In the genomic region with DNA sequence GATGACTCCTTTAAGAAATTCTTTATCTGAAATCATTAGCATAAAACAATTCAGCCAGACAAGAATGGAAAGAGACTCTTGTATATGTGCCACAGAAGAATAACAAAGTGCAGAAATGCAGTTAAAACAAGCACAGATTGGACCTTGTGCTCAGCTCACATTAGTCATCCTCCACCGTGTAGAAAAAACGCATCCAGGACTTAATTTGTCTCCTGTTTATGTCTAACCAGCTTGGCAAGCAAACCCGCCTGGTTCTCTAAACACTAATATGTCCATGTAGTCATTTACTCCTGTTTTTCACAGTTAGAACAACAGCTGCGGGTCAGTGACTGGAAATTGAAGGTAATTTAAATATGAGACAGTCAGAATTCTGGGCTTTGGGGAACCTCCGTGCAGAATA, we compare ENCODE assay signal across 14 mouse cellular contexts.
DNase-seq lines count a peak whose midpoint lies in the region.
"Had no signal": no experiment of that assay in that cellular context is flagged by ENCODE, and none has a peak within 500 bp of the region (broad histone marks: within the 10 kb centered on the region; RNA-seq: fewer than 3 reads in every experiment).

No protein-coding gene starts in this region.

- peak; percentile 41 for DNase-seq in heart, adult 11 months
- no peak for DNase-seq in heart, adult 8-10 months (ENCODE audit: low spot score)
- peak; percentile 8 for DNase-seq in right cerebral cortex, adult 18-20 months
- DNase-seq in right cerebral cortex, postnatal 14 days: no peak
- DNase-seq in kidney, postnatal 10 days: peak; percentile 37
- peak; percentile 32 for DNase-seq in telencephalon, adult 2 months (ENCODE audit: low read depth, low spot score)
- DNase-seq in cerebellum, adult 18-20 months: no peak
- DNase-seq in urinary bladder, adult 18-20 months (ENCODE audit: low spot score in 2 of 2): no peak
- DNase-seq: adrenal gland, adult 8-10 months; cerebellum, postnatal 14 days; heart, postnatal 14 days; lung, adult 18-20 months; lung, postnatal 36 days; retina, postnatal 1 day had no signal

Comparison
In these comparisons a context has a peak if more than half of its experiments do, and no peak if none do; other contexts are left out.
1. DNase-seq: peak in heart, adult 11 months (single experiment), right cerebral cortex, adult 18-20 months (single experiment), kidney, postnatal 10 days (single experiment) and telencephalon, adult 2 months (single experiment); none in heart, adult 8-10 months (single experiment), right cerebral cortex, postnatal 14 days (single experiment), cerebellum, adult 18-20 months (0 of 2) and urinary bladder, adult 18-20 months (0 of 2).